Mouse (Mus musculus) embryonic facial prominence, embryonic 11.5 days (tissue): ENCODE measurements around the gene Tnfsf11. TPM values are rescaled to one million over a fixed set of nuclear protein-coding genes. Genes with fewer than 3 reads are reported as not detected.

Experiments
- microRNA-seq: library from miRNA; unstranded; fragments of <30 nt; microRNA quantifications from one replicate; pipeline ENCODE4, GENCODE M21; 2016; ENCODE audit warnings: borderline number of aligned reads
- polyA plus RNA-seq: library from polyadenylated mRNA; unstranded; fragments of >200 nt; fragmentation: Nextera tagmentation; extraction: Ambion mirVana; gene quantifications from 2 replicates; pipeline ENCODE4 v1.2.1, GENCODE M21; 2014

Tnfsf11 gene
- polyA plus RNA-seq, 1 experiment from 2014 or later = 0.15 TPM

Small RNA genes lying within 50 kb of the gene (microRNA-seq; reads per million reads assigned to microRNA genes)
- not detected for gene Gm23652

Other genes starting within 250 kb of the Tnfsf11 start
- not detected in 2 replicates for gene Fam216b, start 219.0 kb downstream of the Tnfsf11 start, polyA plus RNA-seq
- 17.7 and 18.0 TPM in 2 replicates for gene Akap11, start 228.8 kb upstream of the Tnfsf11 start, polyA plus RNA-seq